Mouse (Mus musculus): ENCODE measurements around the gene Vldlr. TPM values are rescaled to one million over a fixed set of nuclear protein-coding genes. Genes with fewer than 3 reads are reported as not detected.
A peak's percentile ranks its signal among the peaks of the same experiment; 100 is the strongest.

The Vldlr gene
- total RNA-seq (2014; rRNA removed) (44.6 and 51.9 TPM in 2 replicates), polyA plus RNA-seq (2015; fragmentation: Nextera tagmentation; extraction: Ambion mirVana) (34.2 and 34.4 TPM in 2 replicates)

- no peak for ATAC-seq
- 1% methylated on average over 11 of the region's 11 CpGs for WGBS
- peak; percentile 48 for DNase-seq (ENCODE audit: low spot score)
Measured at GRCm38 (mm10) chr19:27216318-27216717, at the start of gene Vldlr. Gene Vldlr (plus strand): TSS chr19:27216484.

GRCm38 (mm10) chr19:27167601-27168319 lies 48.5 kb upstream of the Vldlr start:
- H3K36me3 ChIP-seq (ENCODE audit: insufficient read depth, low read length): no peaks in the 10 kb centered on the region
- H3K4me1 ChIP-seq (ENCODE audit: insufficient read depth, low read length): no peaks in the 10 kb centered on the region
- no peak overlapping the region for H3K27ac ChIP-seq
- H3K9ac ChIP-seq (replicated peaks; ENCODE audit: low read length): no peak overlapping the region
- 83% methylated on average over 5 of the region's 5 CpGs for WGBS
- H3K4me3 ChIP-seq (ENCODE audit: low read length): no peak overlapping the region
- no peak overlapping the region for H3K4me2 ChIP-seq (ENCODE audit: low read depth, low read length)
- ATAC-seq (no peak), DNase-seq (ENCODE audit: low spot score) (no peak)
- no peaks in the 10 kb centered on the region for H3K9me3 ChIP-seq (ENCODE audit: low read length)
- H3K27me3 ChIP-seq (ENCODE audit: insufficient read depth, low read length): no peaks in the 10 kb centered on the region
- no peak for TF ChIP-seq CTCF (IDR thresholded peaks at IDR 0.05; ENCODE audit: low read depth)

More at GRCm38 (mm10) chr19:27216318-27216717, at the start of gene Vldlr:
- no peak for TF ChIP-seq CTCF (IDR thresholded peaks at IDR 0.05; ENCODE audit: low read depth)
- H3K27ac ChIP-seq: peak within 1 kb of the TSS; percentile 89
- peak within 1 kb of the TSS; percentile 92 for H3K4me2 ChIP-seq (ENCODE audit: low read depth, low read length)
- H3K27me3 ChIP-seq (ENCODE audit: insufficient read depth, low read length): no peaks in the 10 kb centered on the region
- H3K4me1 ChIP-seq (ENCODE audit: insufficient read depth, low read length): 0 out of 2 replicates have a peak, but pooled peaks cover 7% of the 10 kb centered on the region
- peak within 1 kb of the TSS; percentile 91 for H3K4me3 ChIP-seq (ENCODE audit: low read length)
- H3K9me3 ChIP-seq (ENCODE audit: low read length): no peaks in the 10 kb centered on the region
- H3K9ac ChIP-seq (replicated peaks; ENCODE audit: low read length): peak within 1 kb of the TSS; percentile 79
- H3K36me3 ChIP-seq (ENCODE audit: insufficient read depth, low read length): no peaks in the 10 kb centered on the region

GRCm38 (mm10) chr19:27173836-27174235 lies 42.4 kb upstream of the Vldlr start:
- ATAC-seq (no peak), DNase-seq (ENCODE audit: low spot score) (no peak)
- no peak overlapping the region for H3K9ac ChIP-seq (replicated peaks; ENCODE audit: low read length)
- no peaks in the 10 kb centered on the region for H3K27me3 ChIP-seq (ENCODE audit: insufficient read depth, low read length)
- no peaks in the 10 kb centered on the region for H3K36me3 ChIP-seq (ENCODE audit: insufficient read depth, low read length)
- no peak overlapping the region for H3K27ac ChIP-seq
- H3K4me1 ChIP-seq (ENCODE audit: insufficient read depth, low read length): no peaks in the 10 kb centered on the region
- H3K9me3 ChIP-seq (ENCODE audit: low read length): no peaks in the 10 kb centered on the region
- WGBS: 74% methylated on average over 2 of the region's 2 CpGs
- H3K4me3 ChIP-seq (ENCODE audit: low read length): no peak overlapping the region
- no peak overlapping the region for H3K4me2 ChIP-seq (ENCODE audit: low read depth, low read length)
- no peak for TF ChIP-seq CTCF (IDR thresholded peaks at IDR 0.05; ENCODE audit: low read depth)

GRCm38 (mm10) chr19:27175617-27176016 lies 40.7 kb upstream of the Vldlr start:
- TF ChIP-seq CTCF (IDR thresholded peaks at IDR 0.05; ENCODE audit: low read depth): no peak
- DNase-seq (ENCODE audit: low spot score) (no peak), ATAC-seq (no peak)
- Histone ChIP-seq H3K9ac (replicated peaks; ENCODE audit: low read length) (no peak overlapping the region), H3K36me3 (ENCODE audit: insufficient read depth, low read length) (no peaks in the 10 kb centered on the region), H3K4me3 (ENCODE audit: low read length) (no peak overlapping the region), H3K27me3 (ENCODE audit: insufficient read depth, low read length) (no peaks in the 10 kb centered on the region), H3K4me1 (ENCODE audit: insufficient read depth, low read length) (no peaks in the 10 kb centered on the region), H3K9me3 (ENCODE audit: low read length) (no peaks in the 10 kb centered on the region), H3K4me2 (ENCODE audit: low read depth, low read length) (no peak overlapping the region), H3K27ac (no peak overlapping the region)
- WGBS: 83% methylated on average over 1 of the region's 1 CpGs

- no peak for TF ChIP-seq CTCF (IDR thresholded peaks at IDR 0.05; ENCODE audit: low read depth)
- H3K9ac ChIP-seq (replicated peaks; ENCODE audit: low read length): no peak overlapping the region
- no peak overlapping the region for H3K4me2 ChIP-seq (ENCODE audit: low read depth, low read length)
- no peaks in the 10 kb centered on the region for H3K27me3 ChIP-seq (ENCODE audit: insufficient read depth, low read length)
- no peak overlapping the region for H3K27ac ChIP-seq
- H3K4me1 ChIP-seq (ENCODE audit: insufficient read depth, low read length): no peaks in the 10 kb centered on the region
- 85% methylated on average over 4 of the region's 4 CpGs for WGBS
- no peak for ATAC-seq
- H3K36me3 ChIP-seq (ENCODE audit: insufficient read depth, low read length): no peaks in the 10 kb centered on the region
- H3K9me3 ChIP-seq (ENCODE audit: low read length): no peaks in the 10 kb centered on the region
- H3K4me3 ChIP-seq (ENCODE audit: low read length): no peak overlapping the region
- DNase-seq (ENCODE audit: low spot score): no peak
Measured at GRCm38 (mm10) chr19:27176558-27176957, 39.7 kb upstream of the Vldlr start.

GRCm38 (mm10) chr19:27178195-27178807 lies 38.0 kb upstream of the Vldlr start:
- Histone ChIP-seq H3K4me3 (ENCODE audit: low read length) (no peak overlapping the region), H3K9me3 (ENCODE audit: low read length) (no peaks in the 10 kb centered on the region), H3K4me2 (ENCODE audit: low read depth, low read length) (no peak overlapping the region), H3K27me3 (ENCODE audit: insufficient read depth, low read length) (no peaks in the 10 kb centered on the region), H3K4me1 (ENCODE audit: insufficient read depth, low read length) (no peaks in the 10 kb centered on the region), H3K9ac (replicated peaks; ENCODE audit: low read length) (no peak overlapping the region), H3K36me3 (ENCODE audit: insufficient read depth, low read length) (no peaks in the 10 kb centered on the region), H3K27ac (no peak overlapping the region)
- no peak for TF ChIP-seq CTCF (IDR thresholded peaks at IDR 0.05; ENCODE audit: low read depth)
- DNase-seq (ENCODE audit: low spot score): peak; percentile 32
- 48% methylated on average over 5 of the region's 5 CpGs for WGBS
- no peak for ATAC-seq

All from hindbrain, postnatal 0 days (tissue).